Mouse (Mus musculus): ENCODE measurements around the gene Cep128. TPM values are rescaled to one million over a fixed set of nuclear protein-coding genes. Genes with fewer than 3 reads are reported as not detected.
A peak's percentile ranks its signal among the peaks of the same experiment; 100 is the strongest.

Gene Cep128
- total RNA-seq, 2 experiments from 2014 or later = 74.5 to 86.2 TPM

- ATAC-seq (replicated peaks; ENCODE audit: poor library complexity) = no peak
Measured at GRCm38 (mm10) chr12:91184616-91185015, 199.6 kb downstream of the Cep128 start.

DNA sequence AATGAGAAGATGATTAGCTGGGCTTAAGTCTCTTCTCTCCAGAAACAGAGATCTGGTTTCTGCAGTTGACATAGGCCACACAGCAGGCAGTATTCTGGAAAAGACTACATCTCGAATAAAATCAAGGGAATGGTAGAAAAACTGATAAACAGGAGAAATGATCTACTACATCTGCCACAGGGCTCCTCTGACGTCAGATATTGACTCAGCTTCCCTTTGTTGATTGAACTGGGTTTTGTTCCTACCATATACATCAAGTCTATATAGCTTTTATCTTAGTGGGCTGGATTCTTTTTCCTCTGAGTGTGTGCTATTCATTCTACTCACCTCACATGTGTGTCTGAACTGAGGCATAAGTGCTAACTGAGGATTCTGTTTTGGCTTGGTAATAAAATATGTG, 200.3 kb downstream of the Cep128 start:
- ATAC-seq (replicated peaks; ENCODE audit: poor library complexity) = no peak

DNA sequence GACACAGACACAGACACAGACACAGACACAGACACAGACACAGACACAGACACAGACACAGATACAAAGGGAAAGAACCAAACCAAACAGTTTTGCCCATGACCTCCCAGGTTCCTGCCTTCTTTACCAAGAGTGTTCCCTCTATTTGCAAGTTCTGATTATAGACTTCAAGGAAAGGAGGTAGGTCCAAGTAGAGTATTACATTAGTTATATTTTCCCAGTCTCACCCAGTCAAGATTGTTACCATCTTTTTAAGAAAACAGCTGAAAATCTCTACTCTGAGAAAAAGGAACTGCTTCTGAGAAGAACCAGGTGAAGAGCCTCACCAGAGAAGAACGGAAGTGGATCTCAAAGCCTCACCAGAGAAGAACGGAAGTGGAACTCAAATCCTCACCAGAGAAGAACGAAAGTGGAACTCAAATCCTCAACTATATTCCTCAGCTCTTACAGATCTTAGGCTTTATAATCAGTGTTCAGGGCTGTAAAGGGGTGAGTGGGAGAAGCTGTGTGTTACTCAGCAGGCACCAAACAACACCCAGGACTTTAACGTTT, 200.8 kb downstream of the Cep128 start:
- ATAC-seq (replicated peaks; ENCODE audit: poor library complexity) = peak; percentile 95

- ATAC-seq (replicated peaks; ENCODE audit: poor library complexity) = no peak
Measured at GRCm38 (mm10) chr12:91176808-91177526, 207.2 kb downstream of the Cep128 start.

GRCm38 (mm10) chr12:91171613-91172012, 212.6 kb downstream of the Cep128 start:
- ATAC-seq (replicated peaks; ENCODE audit: poor library complexity) = no peak

DNA sequence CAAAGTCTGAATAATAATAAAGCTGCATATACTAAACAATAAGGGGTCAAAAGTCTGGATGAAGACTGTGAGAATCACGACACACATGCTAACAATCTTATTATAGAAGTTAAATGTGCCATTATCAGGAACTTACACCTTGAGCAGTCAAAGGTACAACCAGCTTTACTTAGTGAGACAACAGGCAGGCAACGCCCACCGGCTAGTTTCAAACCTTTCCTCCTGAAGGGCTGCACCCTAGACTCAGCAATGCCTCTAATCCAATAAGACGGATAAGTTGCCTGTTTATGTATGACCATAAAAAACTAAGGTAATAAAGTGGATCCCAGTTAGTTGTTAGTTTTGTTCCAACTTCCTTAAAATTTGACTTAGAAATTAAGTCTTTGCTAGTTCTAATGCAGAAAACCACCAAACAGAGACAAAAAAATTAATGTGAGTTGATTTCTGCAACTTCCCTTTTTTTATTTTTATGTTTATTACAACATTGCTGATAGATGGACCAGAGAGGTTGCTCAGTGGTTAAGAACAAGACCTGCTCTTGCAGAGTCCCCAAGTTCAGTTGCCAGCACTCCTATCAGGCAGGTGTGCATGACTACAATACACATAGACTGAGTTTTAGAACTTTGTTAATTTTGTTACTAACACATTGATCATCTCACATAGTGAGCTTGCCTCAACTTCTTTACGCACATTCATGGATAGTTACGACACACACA, 223.0 kb downstream of the Cep128 start:
- peak; percentile 68 for ATAC-seq (replicated peaks; ENCODE audit: poor library complexity)

DNA sequence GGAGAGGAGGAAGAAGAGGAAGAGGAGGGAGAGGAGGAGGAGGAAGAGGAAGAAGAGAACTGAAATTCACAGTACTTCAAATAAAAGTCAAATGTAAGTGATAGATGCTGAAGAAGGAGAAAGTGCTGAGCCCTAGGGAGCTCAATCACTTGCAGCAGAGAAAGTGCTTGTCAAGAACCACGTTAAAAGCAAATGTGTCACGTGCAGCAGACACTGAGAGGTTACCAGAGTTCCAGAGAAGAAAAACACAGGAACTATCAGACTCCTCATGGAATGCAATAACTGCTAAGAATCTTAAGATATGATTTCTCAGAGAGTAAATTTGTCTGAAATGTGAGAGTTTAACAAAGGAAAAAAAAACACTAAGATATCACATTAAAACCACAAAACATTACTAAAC, 225.7 kb downstream of the Cep128 start:
- no peak for ATAC-seq (replicated peaks; ENCODE audit: poor library complexity)

DNA sequence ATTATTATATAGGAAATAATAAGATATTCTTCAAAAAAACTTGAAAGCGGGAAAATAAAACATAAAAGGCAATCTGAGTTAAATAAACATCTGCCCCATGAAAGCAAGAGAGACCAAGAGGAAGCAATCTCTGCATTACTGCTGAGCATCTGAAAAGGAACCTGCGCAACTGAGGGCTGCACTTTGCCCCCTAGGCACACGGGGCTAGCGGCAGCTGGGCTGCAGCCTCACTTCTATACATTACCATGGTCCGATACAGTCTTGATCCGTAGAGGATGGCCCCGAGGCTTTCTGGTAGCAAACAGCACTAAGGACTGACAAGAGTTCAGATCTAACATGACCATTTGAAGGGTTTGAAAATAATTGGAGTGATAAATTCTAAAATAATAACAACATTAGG, 230.2 kb downstream of the Cep128 start:
- ATAC-seq (replicated peaks; ENCODE audit: poor library complexity) = no peak

- no peak for ATAC-seq (replicated peaks; ENCODE audit: poor library complexity)
Measured at GRCm38 (mm10) chr12:91149152-91149551, 235.1 kb downstream of the Cep128 start.

DNA sequence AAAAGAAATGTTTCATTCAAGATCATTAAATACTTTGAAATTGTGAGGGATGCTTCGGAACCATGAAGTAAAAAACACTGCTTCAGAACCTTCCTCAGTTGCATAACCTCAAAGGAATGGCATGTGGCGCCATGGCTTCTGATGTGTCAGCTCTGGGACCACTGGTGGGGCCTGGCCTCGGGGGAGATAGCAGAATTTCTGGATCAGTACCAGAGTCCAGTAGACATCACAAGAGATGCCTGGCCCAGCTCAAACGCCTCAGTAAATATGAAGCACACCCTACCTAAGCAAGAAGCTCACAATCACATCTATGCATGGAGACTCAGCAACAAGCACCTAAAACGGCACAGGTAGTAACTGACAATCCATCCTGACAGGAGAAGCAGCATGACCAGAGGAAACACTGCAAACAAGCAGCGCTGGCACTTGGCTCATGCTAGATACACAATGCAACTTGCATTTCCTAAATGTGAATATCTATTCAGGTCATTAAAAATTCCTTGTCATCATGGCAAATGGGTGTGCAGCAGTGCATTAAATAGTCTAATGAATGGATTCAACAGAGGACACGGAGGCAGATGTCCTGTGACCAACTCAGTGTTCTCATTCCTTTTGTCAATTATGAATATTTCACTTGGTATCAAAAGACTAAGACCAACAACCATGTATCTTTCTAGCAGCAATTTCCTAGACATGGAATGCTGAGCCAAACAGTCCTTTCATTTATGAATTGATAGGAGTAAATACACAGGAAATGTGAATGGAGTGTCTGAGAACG, 249.3 kb downstream of the Cep128 start:
- no peak for ATAC-seq (replicated peaks; ENCODE audit: poor library complexity)

GRCm38 (mm10) chr12:91115054-91115453, 269.2 kb downstream of the Cep128 start:
- no peak for ATAC-seq (replicated peaks; ENCODE audit: poor library complexity)

- no peak for ATAC-seq (replicated peaks; ENCODE audit: poor library complexity)
Measured at GRCm38 (mm10) chr12:91103316-91103715, 280.9 kb downstream of the Cep128 start.

- ATAC-seq (replicated peaks; ENCODE audit: poor library complexity) = no peak
Measured at GRCm38 (mm10) chr12:91097869-91098268, 286.3 kb downstream of the Cep128 start.

GRCm38 (mm10) chr12:91096197-91096596, 288.0 kb downstream of the Cep128 start:
- ATAC-seq (replicated peaks; ENCODE audit: poor library complexity) = no peak

- peak; percentile 77 for ATAC-seq (replicated peaks; ENCODE audit: poor library complexity)
Measured at GRCm38 (mm10) chr12:91088271-91088670, 295.9 kb downstream of the Cep128 start.

DNA sequence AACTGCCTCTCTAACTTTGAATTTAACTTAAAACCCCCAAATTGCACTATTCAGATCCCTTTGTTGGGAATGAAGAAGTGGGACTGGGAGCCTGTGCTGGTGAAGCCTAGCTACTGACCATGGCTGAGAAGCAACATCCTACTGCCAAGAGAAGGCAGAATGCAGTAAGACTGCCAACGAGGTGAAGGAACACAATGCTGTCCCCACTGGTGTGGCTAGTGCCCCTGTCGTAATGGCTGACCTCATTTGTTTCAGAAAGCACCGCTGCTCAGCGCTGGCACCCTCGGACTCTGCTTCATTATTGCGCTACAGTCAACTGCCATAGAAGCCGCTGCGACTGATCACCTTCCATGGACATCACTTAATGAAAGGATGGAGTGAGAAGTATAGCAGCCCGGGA, 298.2 kb downstream of the Cep128 start:
- ATAC-seq (replicated peaks; ENCODE audit: poor library complexity) = no peak

DNA sequence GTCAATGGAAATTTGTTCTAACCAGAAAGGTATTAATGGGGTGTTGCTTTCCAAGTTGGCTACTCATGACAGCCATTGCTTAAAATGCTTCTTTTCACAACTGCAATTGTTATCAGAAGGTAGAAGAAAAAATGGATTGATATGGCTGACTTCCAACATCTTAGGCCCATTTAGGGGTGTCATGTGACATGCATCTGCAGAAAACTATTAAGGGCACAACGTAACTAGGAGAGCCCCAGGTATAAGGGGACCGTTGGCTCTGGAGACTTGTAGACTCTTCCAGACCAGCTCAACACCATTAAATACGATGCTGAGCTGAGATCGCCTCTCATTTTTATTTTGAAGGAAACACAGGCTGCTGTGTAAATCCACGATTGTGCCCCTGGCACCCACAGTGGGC, 308.6 kb downstream of the Cep128 start:
- ATAC-seq (replicated peaks; ENCODE audit: poor library complexity) = no peak

DNA sequence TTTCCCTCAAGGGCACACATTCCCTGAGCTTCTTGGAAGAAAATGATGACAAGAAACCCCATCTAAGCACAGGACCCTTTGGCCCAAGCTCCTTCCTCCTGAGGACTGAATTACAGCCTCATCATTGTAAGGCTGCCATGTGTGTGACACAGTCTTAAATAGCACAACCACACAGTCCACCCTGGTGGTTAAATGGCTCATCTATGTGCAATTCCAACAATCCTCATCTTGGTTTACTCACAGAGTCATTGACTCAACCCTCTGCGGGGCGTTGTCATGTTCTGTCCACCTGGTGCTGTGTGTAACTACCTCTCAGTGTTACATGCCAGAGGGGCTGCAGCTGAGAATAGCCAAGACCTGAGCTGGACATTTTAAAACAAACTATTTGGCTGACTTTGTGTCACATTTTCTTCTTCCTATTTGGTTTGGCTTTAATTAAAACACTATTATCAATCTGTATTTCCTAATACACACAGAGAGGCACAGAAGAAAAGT, 313.6 kb downstream of the Cep128 start:
- no peak for ATAC-seq (replicated peaks; ENCODE audit: poor library complexity)

DNA sequence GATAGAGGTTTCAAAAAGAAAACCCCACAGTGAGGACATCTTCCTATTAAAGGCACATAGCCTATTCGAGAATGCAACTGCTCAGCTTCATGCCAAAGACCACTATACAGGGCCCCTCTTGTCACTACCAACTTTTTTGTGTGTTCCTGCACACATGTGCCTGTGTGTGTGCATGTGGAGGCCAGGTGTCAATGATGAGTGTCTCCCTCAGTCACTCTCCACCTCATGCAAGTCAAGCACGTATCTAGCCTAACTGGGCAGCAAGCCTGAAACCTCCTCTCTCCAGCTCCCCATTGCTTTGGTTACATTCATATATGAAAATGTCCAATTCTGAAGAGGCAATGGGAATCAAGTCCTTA, 317.1 kb downstream of the Cep128 start:
- no peak for ATAC-seq (replicated peaks; ENCODE audit: poor library complexity)

DNA sequence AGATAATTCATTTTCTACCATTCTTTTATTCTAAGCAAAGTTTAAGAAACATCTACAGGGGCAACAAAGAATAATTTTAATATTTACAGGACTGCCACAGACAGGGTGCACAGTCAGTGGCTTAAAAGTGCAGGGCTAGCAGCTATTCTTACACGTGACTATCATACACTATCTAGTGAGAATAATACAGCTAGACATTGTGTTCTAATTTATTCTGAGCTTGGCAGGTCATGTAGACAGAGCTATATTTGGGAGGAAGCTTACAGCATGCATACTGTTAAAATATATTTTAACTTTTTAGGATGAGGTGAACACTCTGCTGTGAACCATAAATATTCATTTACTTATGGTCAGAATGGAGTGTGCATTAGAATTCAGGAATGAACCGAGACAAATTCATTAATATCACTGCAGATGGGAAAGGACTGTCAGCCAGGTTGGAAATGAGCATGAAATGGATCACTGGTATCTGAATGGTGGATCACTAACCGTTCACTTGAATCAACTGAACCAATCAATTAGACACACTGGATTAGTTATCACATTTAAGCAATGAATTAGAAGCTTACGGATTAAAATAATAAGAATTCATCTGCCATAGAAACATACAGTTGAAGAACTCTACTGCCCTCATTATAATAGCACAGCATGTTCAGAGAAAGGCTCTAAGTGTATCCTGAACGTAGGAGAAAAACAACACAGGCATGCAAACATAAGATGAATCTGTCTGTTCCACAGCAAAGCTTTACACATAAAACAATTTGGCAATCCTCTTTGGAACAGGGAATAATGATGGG, 317.7 kb downstream of the Cep128 start:
- no peak for ATAC-seq (replicated peaks; ENCODE audit: poor library complexity)

DNA sequence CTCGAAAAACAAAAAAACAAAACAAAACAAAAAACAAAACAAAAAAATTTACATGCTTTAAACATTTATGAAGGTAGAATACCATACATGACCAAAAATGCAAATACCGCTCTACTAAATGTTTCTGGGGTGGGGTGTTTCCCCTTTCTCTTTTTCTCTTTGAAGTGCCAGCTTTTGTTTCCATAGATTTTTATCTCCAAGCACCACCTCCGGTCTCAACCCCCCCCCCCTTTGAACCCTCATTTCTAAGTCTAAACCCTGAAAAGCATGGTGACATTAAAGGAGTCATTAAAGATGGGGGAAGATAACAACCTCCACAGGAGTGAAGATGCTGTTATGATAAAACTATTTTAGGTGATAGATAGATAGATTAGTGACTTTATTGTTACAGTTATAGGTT, 318.8 kb downstream of the Cep128 start:
- no peak for ATAC-seq (replicated peaks; ENCODE audit: poor library complexity)
